Mouse (Mus musculus): Measurements from ENCODE around the gene Pdia5.

GRCm38 (mm10) chr16:35490231-35491070 lies at the start of gene Pdia5:
- TF ChIP-seq CTCF (IDR thresholded peaks at IDR 0.05; ENCODE audit: low read depth) (no peak), EP300 (IDR thresholded peaks at IDR 0.05; ENCODE audit: low read depth) (no peak)

Data from heart, postnatal 0 days (tissue).